Mouse (Mus musculus) MEL-GATA-1-ER (cell line): ENCODE measurements around the gene Ulk4.

ENCODE experiments used
- DNase-seq: peaks from one replicate; pipeline ENCODE4 v3.0.0-alpha.2; 2012; ENCODE audit warnings: low read depth; ENCODE audit errors: extremely low read depth

Ulk4 gene

DNA sequence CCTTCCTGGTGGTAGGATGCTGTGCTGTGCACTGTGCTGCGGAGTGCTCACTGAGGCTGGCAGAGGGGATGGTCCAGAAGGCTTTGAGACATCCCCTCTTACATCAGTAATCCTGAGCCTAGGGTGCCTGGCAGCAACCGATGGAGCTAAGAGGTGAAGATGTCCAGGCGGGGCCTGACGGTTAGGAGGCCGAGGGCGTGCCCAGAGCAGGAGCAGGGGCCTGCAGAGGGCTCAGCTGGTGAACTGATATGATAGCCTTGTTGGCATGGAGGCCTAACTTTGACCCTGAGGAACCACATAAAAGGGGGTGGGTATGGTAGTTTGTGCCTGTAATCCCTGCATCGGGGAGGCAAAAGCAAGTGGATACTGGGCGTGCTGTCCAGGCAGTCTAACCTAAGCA, 293.1 kb downstream of the Ulk4 start:
- no peak for DNase-seq

DNA sequence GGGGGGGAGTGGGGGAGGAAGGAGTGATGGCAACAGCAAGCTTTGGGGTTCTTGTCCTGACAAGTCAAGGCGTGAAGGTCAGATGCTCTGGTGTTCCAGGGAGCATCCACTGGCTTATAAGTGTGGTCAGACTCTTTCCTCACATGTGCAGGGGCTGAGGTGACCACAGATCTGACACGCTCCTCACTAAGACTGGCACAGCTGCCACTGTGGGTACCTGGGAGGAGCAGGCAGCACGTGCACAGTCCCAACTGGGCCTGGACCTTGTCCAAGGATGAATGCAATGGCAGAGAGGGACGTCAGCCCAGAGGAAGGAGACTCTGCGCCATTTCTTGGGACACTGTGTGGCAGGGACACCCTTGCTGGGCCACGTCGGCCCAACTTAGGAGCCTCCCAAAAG, 295.2 kb downstream of the Ulk4 start:
- DNase-seq: no peak

DNA sequence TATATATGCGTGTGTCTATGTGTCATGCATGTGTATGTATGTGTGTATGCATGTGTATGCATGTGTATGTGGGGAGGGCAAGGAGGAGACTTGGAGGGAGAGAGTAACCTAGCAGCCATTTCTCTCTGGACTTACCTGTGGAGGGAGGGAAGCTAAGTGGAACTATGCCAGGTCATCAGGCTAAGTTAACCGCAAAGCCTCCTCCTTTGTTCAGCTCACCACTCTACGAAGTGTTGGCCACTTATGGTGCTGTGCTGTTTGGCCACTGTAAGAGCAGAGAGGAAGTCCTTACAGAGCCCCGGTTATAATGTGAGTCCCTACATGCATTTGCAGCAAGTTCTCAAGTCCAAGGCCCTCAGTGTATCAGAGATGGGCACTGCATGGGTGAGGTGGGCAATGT, 300.1 kb downstream of the Ulk4 start:
- no peak for DNase-seq

DNA sequence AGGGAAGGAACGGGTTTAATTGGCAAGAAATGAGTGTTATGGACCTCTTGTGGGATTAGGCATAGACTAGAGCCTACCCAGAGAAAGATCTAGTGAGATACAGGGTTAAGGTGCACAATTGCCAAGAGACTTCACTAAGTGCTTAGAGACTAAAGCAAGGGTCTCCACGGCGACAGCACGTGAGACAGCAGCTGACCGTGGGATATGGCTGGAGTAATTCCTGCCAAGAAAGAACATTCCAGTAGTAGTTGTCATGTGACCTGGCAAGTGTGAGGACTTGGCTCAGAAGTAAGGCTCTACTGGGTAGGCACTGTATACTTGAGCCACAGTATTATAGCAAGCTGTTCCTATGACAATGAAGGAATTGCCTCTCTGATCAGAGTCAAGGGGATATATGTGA, 300.8 kb downstream of the Ulk4 start:
- no peak for DNase-seq

DNA sequence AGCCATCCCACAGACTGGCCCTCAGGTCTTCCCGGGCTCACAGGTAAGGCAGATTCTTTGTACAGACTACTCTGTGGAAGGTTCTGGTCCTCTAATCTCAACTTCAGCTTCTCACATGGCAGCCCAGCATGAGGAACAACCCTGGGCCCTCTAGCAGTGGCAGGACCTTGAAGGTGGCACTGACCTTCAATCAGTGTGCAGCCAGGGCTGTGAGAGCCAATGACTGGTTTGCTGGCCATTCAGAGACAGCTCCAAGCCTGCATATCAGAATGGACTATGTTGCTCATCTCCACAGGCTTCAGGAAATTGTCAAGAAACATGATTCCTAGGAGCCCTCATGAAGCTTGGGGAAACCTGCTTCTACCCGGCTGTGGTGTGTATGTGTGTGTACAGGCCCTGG, 302.8 kb downstream of the Ulk4 start:
- DNase-seq: no peak

DNA sequence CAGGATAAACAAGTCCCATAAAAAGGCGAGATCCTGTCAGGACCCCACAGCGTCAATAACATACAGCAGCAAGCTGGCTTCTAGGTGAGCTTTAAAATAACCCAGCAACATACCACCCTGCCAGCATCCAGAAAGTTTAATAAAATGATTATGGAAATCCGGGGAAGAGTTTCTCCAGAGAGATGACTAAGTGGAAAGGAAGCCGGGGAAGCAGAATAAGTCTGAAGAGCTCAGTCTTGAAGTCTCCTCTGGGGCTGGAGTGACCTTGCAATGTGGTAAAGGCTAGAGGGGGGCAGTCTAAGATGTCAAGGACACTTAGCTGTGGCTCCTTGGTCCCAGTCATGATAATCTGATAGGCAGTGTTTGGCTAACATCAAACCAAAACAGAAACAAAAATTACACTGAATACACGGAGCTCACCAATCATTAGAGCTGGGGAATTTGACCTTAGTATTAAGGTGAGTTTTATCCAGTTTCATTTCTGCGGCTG, 303.9 kb downstream of the Ulk4 start:
- DNase-seq: no peak

DNA sequence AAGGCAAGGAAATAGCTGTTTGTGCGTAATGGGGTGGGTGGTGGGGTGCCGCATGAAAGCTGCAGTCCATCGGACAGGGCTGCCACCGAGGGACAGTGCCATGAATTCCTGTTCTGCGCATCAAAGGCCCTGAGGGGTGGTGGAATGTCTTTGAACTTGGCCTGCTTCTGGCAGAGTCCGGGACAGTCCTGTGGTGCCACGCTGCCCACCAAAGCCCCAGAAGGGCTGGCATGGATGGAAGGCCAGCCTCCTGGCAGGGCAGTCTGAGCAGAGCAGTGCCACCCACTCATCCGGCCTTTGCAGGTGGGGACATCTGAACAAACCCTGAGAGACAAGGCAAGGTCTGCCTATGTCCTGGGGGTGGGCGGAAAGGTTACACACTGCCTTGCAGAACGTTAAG, 312.0 kb downstream of the Ulk4 start:
- DNase-seq: no peak

DNA sequence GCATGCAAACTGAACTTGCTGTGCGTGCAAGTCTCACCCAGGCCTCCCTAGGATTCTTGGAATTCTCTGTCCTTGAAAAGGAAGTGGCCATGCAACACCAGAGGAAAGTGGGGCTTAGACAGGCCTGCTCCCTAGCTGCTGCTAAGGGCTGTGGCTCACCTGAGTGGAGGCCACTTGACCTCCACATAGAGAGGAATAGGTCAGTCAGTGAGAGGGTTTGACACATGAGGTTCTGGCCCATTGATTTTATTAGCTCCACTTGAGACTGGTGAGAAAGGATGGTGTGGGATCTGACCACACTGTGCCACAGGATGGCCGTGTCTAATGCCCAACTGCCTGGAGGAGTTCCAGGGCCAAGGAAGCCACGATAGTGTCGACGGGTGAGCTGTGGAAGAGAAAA, 312.8 kb downstream of the Ulk4 start:
- DNase-seq: no peak

DNA sequence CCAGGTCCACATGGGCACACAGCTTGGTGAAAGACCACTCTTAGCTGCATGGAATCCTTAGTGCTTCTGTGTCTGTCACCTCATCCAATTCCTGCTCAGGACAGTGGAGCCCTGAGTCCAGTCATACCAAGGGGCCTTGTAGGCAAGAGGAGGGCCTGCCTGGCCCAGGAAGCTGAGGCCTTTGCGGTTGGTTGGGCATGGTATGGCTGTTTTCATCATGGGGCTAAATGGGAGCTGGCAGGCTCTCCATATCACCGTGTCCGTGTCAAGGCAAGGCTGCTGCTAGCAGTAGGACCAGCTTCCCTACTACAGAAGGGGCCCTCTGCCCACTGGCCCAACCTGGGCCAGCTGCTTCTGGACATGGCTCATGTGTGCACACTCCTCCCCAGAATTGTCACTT, 313.3 kb downstream of the Ulk4 start:
- no peak for DNase-seq

DNA sequence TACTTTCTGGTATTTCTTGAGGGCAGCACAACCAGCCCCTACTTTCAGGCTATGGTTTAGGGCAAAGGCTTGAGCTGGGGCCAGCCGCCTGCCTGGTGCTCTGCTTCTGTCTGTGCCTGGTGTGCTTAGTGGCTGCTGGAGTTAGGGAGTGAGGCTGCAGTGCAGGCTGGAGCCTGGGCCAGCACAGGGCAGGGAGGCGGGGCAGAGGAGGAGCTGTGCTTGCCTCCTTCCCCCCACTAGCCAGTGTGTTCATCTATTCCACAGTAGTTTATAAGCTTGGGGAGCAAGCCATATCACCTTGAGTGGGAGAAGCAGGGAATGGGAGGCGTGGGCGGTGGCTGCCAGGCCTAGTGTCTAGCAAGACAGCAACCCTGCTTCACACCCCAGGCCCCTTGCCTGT, 313.9 kb downstream of the Ulk4 start:
- no peak for DNase-seq

DNA sequence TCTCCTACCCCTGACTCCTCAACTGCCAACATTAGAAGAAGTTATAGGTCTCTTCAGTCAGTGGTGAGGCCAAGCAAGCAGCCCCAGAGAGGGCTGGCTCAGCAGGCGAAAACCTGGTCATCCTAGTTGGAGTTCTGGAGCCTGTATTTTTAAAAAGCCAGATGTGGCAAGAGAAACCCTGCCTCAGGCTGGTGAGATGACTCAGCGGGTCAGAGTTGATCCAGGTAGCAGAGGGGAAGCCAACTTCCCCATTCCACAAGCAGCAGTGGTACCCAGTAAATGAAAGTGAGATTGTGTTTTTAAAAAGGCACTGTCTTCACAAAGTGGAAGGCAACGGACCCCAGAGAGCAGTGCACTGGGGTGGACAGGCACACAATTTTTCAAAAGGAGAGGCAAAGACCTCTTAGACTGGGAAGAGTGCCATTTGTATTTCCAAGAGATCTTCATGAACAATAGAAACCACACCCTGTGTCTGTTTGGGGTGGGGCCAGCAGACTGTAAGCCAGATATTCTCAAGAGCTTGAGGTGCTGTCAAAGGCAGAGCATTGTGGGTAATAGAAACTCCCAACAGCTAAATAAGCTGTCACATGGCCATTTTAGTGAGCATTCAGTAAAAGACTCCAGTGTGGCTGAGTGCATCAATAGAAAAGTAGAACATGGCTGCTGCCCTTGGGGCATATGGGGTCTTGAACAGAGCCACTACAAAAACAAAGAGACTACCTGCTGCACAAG, 314.9 kb downstream of the Ulk4 start:
- DNase-seq: peak; percentile 39

DNA sequence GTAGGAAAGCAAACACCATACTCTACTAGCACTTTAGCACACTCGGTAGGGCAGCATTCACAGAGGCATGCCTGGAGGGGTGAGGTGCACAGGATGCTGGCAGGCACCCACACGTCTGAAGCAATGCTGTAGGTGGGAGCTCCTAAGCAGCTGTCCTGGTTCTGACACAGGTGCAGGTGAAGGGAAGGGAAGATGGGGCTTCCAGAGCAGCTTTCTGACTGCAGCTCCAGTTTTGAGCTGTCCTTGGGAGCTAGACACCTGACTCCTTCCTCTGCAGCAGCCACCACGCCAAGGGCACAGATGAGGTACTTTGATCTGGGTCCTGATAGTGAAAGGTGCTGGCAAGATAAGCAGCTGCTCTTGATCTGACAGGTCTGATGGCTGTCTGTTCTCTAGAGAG, 315.5 kb downstream of the Ulk4 start:
- DNase-seq: no peak

DNA sequence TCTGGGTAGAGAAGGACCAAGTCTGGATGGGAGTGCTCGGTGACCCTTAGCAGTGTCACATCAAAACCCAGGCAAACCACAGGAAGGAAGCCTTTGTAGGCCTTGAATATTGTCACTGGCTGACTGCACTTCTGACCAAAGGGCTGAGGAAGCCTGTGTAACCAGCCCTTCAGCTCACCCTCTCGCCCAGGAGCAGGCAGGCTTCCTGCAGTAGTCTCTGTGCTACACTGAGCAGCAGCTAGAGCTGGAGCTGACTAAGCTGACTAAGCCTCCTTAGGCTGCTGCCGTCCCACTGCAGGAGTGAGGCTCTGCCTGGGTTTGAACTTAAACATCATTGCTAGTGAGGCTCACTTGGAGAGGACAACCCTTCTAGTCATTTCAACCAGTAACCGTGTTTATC, 316.4 kb downstream of the Ulk4 start:
- no peak for DNase-seq

DNA sequence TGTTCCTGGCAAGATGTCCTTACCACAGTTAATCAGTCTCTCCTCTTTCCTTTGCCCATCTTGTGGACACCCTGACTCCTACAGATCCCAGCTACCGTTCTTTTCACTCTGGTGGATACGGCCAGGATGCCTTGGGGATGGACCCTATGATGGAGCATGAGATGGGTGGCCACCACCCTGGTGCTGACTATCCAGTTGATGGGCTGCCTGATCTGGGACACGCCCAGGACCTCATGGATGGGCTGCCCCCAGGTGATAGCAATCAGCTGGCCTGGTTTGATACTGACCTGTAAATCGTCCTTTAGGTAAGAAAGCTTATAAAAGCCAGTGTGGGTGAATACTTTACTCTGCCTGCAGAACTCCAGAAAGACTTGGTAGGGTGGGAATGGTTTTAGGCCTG, 317.8 kb downstream of the Ulk4 start:
- no peak for DNase-seq

DNA sequence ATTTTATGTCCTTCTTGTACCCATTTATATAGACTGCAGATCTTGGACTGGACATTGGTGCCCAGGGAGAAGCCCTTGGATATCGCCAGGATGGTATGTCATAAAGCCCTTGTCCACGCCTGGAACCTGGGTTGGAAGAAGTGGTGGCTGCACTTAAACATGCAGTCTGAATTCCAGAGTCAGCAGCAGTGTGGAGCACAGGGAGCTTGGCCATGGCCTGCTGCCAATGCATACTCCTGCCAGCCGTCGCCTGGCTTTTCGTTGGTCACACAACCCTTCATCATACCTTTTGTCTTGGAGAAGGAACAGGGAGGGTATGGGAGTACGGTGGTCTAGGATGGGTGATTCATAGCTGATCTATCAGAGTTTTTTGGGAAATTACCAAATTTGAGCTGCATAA, 318.4 kb downstream of the Ulk4 start:
- DNase-seq: no peak

DNA sequence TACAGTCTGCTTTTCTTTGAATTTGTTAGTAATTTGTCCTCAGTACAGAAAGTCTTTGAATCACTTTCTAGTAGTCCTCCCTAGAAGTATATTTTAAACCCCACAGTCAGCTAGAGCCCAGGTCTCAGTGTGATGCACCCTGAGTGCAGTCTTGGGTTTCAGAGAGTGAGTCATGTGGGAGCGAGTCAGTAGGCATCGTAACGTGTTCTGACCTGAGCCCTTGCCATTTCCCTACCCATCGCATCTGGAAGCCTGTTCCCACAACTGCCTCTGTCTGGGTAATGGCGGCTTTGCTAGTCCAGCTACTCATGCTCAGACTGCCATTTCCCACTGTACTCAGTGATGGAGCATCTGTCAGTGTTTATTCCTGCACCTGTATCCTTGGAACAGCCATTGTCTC, 318.9 kb downstream of the Ulk4 start:
- DNase-seq: no peak

DNA sequence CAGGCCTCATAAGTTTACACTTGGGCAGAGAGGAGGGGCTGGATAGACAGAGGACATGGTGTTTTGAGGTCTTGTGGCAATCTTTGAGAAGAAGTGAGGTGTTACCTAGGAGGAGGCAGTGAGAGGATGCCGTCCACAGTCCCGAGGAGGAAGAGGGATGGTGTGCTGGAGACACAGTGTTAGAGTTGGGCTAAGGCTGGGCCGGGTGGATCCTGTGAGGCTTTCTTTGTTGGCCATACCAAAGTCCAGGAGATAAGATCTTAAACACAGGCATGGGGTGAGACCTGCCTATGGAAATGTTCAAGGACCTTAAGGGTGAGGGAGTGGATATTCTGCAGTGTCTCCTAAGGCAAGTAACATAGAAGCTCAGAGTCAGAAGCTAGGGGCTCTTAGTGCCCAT, 325.1 kb downstream of the Ulk4 start:
- no peak for DNase-seq

DNA sequence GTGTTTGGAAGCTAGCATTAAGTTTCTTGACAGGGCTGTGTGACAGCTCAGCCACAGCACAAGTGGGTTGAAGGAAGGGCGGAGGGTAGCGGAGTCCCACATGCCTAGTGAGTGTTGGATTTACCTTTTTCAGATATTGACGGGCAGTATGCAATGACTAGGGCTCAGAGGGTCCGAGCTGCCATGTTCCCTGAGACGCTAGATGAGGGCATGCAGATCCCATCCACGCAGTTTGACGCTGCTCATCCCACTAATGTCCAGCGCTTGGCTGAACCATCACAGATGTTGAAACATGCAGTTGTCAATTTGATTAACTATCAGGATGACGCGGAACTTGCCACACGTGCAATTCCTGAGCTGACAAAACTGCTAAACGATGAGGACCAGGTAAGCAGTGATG, 326.2 kb downstream of the Ulk4 start:
- DNase-seq: no peak

DNA sequence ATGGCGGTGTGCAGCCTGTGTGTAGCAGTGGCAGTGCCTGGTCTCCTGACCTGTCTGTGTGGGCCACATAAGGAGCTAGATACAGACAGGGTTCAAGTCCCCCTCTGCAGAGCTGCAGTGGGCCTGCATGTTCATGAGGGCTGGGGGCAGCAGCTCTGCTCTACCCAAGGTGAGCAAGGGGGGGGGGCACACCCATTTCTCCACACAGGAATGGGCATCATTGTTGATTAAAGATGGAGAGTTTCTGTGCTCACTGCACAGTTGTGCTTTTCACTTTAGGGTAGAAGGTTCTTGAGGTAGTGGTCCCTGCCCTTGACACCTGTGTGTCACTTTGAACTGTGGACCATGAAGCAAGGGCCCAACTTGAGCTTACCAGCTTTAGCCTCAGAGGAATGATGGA, 328.2 kb downstream of the Ulk4 start:
- no peak for DNase-seq

DNA sequence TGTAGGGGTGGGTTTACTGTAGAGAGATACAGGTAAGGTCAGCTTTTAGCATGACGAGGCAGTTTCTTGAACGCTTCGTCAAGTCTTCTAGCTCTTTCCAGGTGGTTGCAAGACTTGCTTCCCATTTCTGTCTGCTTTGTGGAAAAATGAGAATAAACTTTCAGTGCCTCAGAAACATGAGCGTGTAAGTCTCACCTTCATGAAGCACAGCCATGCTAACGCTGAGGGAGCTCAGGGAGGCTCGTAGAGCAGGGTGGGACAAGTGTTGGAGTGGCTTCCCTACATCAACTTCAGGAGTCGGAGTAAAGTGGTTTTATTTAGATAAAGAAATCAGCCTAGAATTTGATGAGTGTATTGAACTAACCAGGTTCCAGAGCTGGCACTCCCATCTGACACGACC, 330.9 kb downstream of the Ulk4 start:
- DNase-seq: no peak

DNA sequence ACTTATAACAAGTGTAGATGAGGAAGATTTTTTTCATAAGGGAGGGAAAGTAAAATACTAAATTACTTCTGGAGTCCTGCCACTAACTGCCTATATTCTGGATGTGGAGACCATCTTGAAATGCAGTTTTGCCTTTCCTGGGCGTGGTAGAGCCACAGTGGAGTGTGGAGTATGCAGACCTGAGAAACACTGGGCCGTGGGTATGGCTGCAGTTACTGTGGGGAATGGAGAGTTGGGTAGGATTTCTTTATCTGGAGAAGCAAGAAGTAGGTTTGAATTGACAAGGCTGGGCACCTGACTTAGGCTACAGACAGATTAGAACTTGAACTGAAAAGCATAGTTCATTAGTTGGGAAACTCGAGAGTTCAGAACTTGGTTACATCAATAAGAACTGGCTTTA, 332.8 kb downstream of the Ulk4 start:
- no peak for DNase-seq

DNA sequence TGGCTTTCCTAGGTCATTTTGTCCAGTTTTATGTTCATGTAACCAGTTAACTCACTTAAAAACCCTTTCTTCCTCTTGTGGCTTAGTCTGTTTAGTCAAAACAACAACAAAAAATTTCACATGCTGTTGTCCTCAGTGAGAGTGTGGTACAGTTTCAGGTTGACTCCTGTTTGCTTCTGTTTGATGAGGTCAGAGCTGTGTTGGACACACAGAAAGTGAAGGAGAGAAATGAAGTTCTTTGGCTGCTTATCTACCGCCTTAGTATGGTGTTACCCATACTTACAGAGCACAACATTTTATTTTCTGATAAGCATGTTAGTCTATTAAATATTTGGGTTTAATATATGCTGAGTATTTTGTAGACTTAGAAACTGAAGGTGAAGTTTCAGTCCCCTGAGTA, 333.2 kb downstream of the Ulk4 start:
- no peak for DNase-seq

DNA sequence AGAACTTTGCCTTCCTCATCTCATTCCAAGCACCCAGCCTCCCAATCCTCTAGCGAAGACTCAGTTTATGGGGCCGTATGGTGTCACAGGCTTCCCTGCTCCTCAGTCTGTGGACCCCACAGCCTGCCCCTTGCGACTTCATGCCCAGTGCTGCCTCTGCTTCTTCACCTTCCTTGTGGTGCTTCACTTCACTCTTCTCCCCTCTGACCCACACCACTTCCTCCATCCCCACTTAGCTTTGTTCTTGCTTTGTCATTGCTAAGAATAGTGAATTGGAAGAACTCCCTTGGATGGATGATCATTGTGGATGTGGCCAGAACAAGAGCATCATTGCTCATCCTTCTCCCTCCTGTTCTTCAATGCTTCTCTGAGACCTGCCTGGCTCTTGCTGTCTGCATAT, 336.1 kb downstream of the Ulk4 start:
- no peak for DNase-seq

DNA sequence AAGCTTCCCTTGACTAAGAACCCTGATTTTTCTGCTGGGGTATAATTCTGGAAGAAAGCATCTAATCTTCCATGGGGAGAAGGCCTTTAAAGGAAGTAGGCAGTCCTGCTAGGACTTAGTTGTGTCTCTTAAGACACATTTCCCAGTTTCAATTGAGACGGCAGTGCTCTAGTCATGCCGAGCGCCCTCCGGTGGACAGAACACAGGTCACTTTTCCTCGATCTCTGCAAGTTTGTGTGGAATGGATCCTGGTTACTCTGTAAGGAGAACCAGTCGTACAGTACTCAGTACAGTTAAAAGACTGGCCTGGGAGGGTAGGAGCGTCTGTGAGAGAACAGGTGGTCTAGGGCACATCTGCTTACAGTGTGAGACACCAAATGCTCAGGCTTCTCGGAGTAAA, 340.6 kb downstream of the Ulk4 start:
- DNase-seq: peak; percentile 36
